Mouse (Mus musculus): ENCODE results near the gene Ushbp1.

DNA sequence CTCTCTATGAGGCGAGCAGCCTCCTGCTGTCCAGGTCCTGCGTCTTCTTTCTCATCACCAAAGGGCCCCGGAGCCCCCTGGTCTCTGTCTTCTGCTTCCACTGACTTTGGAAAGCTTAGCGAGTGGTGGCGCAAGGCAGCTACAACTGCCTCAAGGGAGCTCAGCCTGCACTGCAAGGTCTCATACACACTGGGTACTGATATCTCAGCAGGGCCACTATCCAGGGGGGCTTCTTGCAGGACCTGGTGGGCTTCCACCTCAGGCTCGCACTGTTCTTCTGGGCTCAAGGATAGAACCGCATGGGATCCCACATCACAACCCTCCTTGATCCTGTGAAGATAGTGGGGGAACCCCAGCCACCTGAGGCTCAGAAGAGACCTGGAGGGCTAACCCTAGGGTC, 1.1 kb downstream of the Ushbp1 start:
- TF ChIP-seq CTCF (IDR thresholded peaks at IDR 0.05; ENCODE audit: extremely low read depth, insufficient read length, insufficient replicate concordance, low read depth, low read length) (no peak), POLR2A (IDR thresholded peaks at IDR 0.05; ENCODE audit: low read depth, low read length) (no peak)
